Comparison of ENCODE assay signal across 20 mouse cellular contexts in the genomic region with DNA sequence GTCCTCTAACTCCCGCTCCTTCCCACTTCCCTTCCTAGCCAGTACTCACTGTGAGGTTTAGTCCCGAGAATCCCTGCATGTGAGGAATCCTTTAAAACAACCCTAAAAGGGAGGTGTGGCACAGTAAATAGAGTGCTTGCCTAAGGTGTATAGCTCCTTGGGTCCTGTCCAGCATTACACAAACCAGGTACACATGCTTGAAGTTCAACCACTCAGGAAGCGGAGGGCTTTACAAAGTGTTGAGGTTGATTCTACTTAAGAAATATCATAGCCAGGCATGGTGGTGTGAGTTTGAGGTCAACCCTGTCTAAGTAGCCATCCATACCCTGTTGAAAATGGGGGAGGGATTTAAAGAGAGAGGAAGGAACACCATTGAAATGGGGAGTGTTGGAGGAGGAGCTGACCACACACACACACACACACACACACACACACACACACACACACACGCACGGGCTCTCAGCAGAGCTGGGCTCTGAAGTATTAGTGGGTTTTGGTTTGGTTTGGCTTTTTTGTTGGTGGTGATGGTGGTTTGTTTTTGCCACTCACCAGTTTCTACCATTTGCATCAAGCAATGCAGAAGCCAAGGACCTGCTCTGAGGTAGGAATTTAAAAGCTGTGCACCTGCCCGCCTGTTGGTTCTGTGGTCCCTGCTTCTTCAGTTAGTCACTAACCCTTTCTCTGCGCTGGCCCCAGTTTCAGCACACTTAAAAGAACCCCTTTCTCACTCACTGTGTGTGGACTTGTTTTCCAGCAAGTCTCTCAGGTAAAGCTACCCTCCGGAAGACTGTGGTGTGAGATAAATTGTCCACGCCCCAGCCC.
DNase-seq lines count a peak whose midpoint lies in the region; ATAC-seq lines count a peak whose summit lies in the region.
"Had no signal": no experiment of that assay in that cellular context is flagged by ENCODE, and none has a peak within 500 bp of the region (broad histone marks: within the 10 kb centered on the region; RNA-seq: fewer than 3 reads in every experiment).

No protein-coding gene starts in this region.

- no peaks in the 10 kb centered on the region for H3K36me3 ChIP-seq in forebrain, embryonic 12.5 days (replicated peaks)
- H3K36me3 ChIP-seq: embryonic facial prominence, embryonic 10.5 days; limb, embryonic 10.5 days; liver, embryonic 15.5 days; midbrain, embryonic 13.5 days had no signal

- H3K9me3 ChIP-seq in forebrain, embryonic 12.5 days: no peaks in the 10 kb centered on the region
- H3K9me3 ChIP-seq: embryonic facial prominence, embryonic 10.5 days; limb, embryonic 10.5 days; liver, embryonic 15.5 days; midbrain, embryonic 13.5 days had no signal

- no peaks in the 10 kb centered on the region for H3K4me1 ChIP-seq in forebrain, embryonic 12.5 days
- H3K4me1 ChIP-seq: embryonic facial prominence, embryonic 10.5 days; limb, embryonic 10.5 days; liver, embryonic 15.5 days had no signal

- H3K9ac ChIP-seq in forebrain, embryonic 12.5 days: no peak overlapping the region
- H3K9ac ChIP-seq: forebrain, postnatal 0 days; hindbrain, embryonic 14.5 days; liver, embryonic 15.5 days; midbrain, embryonic 13.5 days had no signal

- no peaks in the 10 kb centered on the region for H3K27me3 ChIP-seq in forebrain, embryonic 12.5 days
- H3K27me3 ChIP-seq: liver, embryonic 15.5 days; midbrain, embryonic 13.5 days had no signal

- H3K4me3 ChIP-seq in forebrain, embryonic 12.5 days (replicated peaks): no peak overlapping the region
- H3K4me3 ChIP-seq: embryonic facial prominence, embryonic 10.5 days; limb, embryonic 10.5 days; liver, embryonic 15.5 days; midbrain, embryonic 13.5 days had no signal

- peak; percentile 42 for DNase-seq in thymus, postnatal 0 days (ENCODE audit: low spot score)
- DNase-seq in thymus, postnatal 10 days (ENCODE audit: low spot score in 2 of 2): no peak
- peak; percentile 17 for DNase-seq in lung, postnatal 10 days
- DNase-seq in thymus, postnatal 14 days: peak; percentile 48
- DNase-seq in T-cell, adult 2 months (ENCODE audit: low spot score): no peak
- no peak for DNase-seq in spleen, postnatal 36 days (ENCODE audit: low spot score in 2 of 2)
- DNase-seq: adrenal gland, postnatal 14 days; cerebellum, adult 9-11 months; forebrain, postnatal 0 days; gastrocnemius, postnatal 25 days; heart, postnatal 4 days; kidney, adult 8-10 months; kidney, postnatal 10 days; liver had no signal

- no peak overlapping the region for H3K27ac ChIP-seq in forebrain, embryonic 12.5 days
- H3K27ac ChIP-seq: embryonic facial prominence, embryonic 10.5 days; hindbrain, embryonic 14.5 days; limb, embryonic 10.5 days; liver, embryonic 15.5 days; midbrain, embryonic 13.5 days had no signal

- ATAC-seq in forebrain, embryonic 12.5 days (ENCODE audit: low FRiP score): no peak
- ATAC-seq: forebrain, postnatal 0 days; midbrain, embryonic 13.5 days had no signal

- WGBS in forebrain, embryonic 12.5 days: 92% methylated on average over 9 of the region's 9 CpGs

- no peak overlapping the region for H3K4me2 ChIP-seq in forebrain, embryonic 12.5 days
- H3K4me2 ChIP-seq: hindbrain, embryonic 14.5 days; liver, embryonic 15.5 days; midbrain, embryonic 13.5 days had no signal

Comparison
In these comparisons a context has a peak if more than half of its experiments do, and no peak if none do; other contexts are left out.
1. DNase-seq: peak in thymus, postnatal 0 days (single experiment), lung, postnatal 10 days (single experiment) and thymus, postnatal 14 days (single experiment); none in thymus, postnatal 10 days (0 of 2), T-cell, adult 2 months (single experiment) and spleen, postnatal 36 days (0 of 2).